Mouse (Mus musculus) embryonic stem cell, embryonic (primary cell): ENCODE measurements around the gene Susd6.

ENCODE experiments used
- CTCF ChIA-PET, 4 experiments: fragments of 300-600 bp in 2 of 4; fragments of 350-600 bp in 2 of 4; sonication (Branson Sonifier 250); formaldehyde crosslinking; loops; one replicate each; lab custom pipeline; 2022; ENCODE audit warnings: inconsistent platforms in 2 of 4; lab: Charles Lee
- POLR2A ChIA-PET, 4 experiments: fragments of 300-600 bp in 2 of 4; fragments of 350-600 bp in 2 of 4; sonication (Branson Sonifier 250); formaldehyde crosslinking; loops; one replicate each; lab custom pipeline; 2022; ENCODE audit warnings: antibody characterized with exemption in 4 of 4, inconsistent platforms in 1 of 4; lab: Charles Lee

The Susd6 gene

DNA sequence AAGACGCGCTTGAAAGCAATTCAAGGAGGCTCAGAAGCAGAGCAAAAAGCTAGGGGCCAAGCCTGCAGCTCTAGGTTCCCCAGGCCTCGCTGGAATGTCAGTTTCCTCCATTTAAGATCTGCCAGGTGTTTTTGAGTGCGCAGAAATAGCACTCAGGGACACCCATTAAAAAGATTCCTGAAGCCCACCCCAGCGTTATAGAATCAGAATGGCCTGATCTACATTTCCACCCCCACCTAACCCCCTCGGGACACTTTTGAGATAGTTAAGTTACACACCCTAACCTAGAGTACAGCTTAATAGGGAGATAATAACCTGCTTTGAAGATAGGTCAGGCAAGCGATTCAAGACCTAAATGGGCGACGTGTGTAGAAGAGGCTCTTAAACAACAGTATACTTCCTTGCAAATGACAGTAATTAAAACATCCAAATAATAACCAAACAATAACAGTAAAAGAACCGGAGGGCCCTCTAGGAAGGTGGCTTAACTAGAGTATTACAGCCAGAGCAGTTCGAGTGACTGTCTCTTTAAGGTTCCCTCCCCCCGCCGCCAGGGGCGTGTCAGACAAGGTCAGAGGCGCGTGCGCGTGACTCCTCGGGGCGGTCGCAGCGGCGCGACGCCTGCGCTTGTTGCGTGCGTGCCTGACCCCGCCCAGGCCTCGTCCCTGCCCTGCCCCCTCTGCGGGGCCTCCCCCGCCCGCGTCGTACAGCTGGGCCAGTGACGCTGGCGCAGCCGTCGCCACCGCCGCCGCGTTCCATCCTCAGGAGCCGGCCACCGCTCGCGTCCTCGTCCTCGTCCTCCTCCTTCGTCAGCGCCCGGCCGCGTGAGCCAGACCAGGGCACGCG, at the start of gene Susd6:
TSS of gene Susd6 (plus strand) at position 662 of the 846 bp plus-strand sequence.
- ChIA-PET CTCF (interaction anchor here in 2 of 4 experiments (0.6 to 1.6 kb wide), 7 partner anchors 21 to 105 kb away, joined by 3 to 5 read pairs (median 3); partner anchors contain the start of gene Ccdc177 (in 2 of the 2)), POLR2A (interaction anchor here (0.5 to 1.9 kb wide), 36 partner anchors 9 to 677 kb away, joined by 3 to 15 read pairs (median 3); partner anchors contain the start of genes Srsf5 (in 3 of the 4), Smoc1 (in 2 of the 4), Ccdc177 (in 1 of the 4) and Zfp36l1 (in 1 of the 4))

GRCm38 (mm10) chr12:80744614-80745013, 45.7 kb upstream of the Susd6 start:
- CTCF ChIA-PET: interaction anchor here in 1 of 4 experiments (0.6 kb wide), 1 partner anchor 223 kb away, joined by 6 read pairs; no protein-coding TSS in a partner anchor
- POLR2A ChIA-PET: no interaction called here

- ChIA-PET CTCF (no interaction called here), POLR2A (interaction anchor here in 3 of 4 experiments (0.6 to 3.6 kb wide), 7 partner anchors 11 to 765 kb away, joined by 3 to 14 read pairs (median 3); no protein-coding TSS in a partner anchor)
These were observed 44.1 kb upstream of the Susd6 start for GRCm38 (mm10) chr12:80746031-80746813.

DNA sequence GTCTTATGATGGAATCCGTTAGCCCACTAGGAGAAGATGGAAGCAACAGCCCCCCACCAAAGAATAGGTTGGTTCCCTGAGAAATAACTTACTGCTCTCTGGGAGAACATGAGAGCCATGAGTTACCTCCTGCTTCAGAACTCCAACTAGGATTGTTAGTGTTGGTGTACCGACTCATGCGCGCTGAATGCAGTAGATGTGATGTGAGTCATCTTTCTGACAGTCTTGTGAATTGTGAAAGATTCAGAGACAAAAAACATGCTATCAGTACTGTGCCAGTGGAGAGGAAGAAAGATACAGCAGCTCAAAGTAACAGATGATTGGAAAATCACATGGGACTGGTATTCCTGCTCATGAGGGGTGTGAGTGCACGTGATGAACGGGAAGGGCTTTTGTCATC, 38.8 kb upstream of the Susd6 start:
- ChIA-PET POLR2A (interaction anchor here in 1 of 4 experiments (1.0 kb wide), 1 partner anchor 21 kb away, joined by 3 read pairs; no protein-coding TSS in a partner anchor), CTCF (interaction anchor here in 1 of 4 experiments (1.2 kb wide), 1 partner anchor 78 kb away, joined by 3 read pairs; no protein-coding TSS in a partner anchor)

DNA sequence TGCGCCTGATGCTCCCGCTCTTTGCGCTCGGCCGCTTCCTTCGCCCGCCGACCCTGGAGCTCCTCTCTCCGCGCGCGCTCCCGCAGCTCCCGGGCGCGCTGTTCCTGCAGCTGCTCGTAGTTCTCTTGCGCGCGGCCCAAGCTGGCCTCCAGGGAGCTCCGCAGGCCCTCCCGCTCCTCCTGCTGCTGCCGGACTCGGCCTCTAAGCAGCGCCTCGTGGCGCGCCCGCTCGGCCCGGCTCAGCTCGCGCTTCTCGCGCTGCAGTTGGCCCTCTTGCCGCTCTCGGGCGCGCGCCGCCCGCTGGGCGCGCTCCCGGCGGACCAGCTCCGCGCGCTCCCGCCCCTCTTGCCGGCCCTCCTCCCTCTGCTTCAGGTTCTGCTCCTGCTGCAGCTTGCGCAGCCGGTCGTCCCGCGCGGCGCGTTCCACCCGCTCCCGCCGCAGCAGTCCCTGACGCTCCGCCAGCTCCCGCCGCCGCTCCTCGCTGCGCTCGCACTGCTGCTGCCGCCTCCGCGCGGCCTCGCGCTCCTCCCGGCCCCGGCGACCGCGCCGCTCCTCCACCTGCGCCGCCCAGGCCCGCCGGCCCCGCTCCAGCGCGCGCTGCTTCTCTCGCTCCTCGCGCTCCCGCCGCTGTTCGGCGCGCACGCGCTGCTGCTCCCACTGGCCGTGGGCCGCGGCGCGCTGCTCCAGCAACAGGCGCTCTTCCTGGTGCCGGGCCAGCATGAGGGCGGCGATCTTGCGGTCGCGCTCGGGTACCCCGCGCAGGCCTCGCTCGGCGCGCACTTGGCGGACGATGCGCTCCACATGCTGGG, 32.4 kb upstream of the Susd6 start:
- POLR2A ChIA-PET: interaction anchor here (0.6 to 4.8 kb wide), 63 partner anchors 8 to 418 kb away, joined by 3 to 26 read pairs (median 4); partner anchors contain the start of genes Srsf5 (in 4 of the 4), Slc39a9 (in 3 of the 4), Galnt16 (in 2 of the 4) and Susd6 (in 2 of the 4)

GRCm38 (mm10) chr12:80758559-80759386, 31.5 kb upstream of the Susd6 start:
- CTCF ChIA-PET: interaction anchor here in 3 of 4 experiments (1.1 to 3.9 kb wide), 11 partner anchors 17 to 136 kb away, joined by 3 to 21 read pairs (median 10); no protein-coding TSS in a partner anchor
- POLR2A ChIA-PET: interaction anchor here in 3 of 4 experiments (0.6 to 4.8 kb wide), 40 partner anchors 8 to 899 kb away, joined by 3 to 26 read pairs (median 4); partner anchors contain the start of genes Srsf5 (in 3 of the 3), Galnt16 (in 2 of the 3), Plekhd1 (in 1 of the 3) and Smoc1 (in 1 of the 3)

More for the DNA sequence above, 32.4 kb upstream of the Susd6 start:
- CTCF ChIA-PET: interaction anchor here in 3 of 4 experiments (0.6 to 3.9 kb wide), 13 partner anchors 11 to 137 kb away, joined by 3 to 21 read pairs (median 4); no protein-coding TSS in a partner anchor

DNA sequence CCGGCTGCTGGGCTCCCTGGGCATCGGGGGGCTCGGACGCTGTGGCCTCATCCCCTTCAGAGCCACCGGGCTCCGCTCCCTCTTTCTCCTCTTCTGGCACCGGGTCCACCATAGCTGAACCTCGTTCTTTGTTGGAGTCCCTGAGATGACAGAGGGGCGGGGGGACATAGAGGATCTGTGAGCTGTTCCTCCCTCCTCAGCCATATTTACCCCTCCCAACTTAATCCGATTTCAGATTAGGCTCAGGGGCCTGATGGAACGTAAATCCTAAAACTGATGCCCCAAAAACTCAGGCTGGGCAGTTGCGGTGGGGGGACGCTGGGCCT, 31.0 kb upstream of the Susd6 start:
- CTCF ChIA-PET: interaction anchor here in 3 of 4 experiments (1.2 to 3.9 kb wide), 11 partner anchors 18 to 164 kb away, joined by 3 to 21 read pairs (median 8); no protein-coding TSS in a partner anchor
- POLR2A ChIA-PET: interaction anchor here in 2 of 4 experiments (0.8 to 4.8 kb wide), 13 partner anchors 22 to 186 kb away, joined by 3 to 26 read pairs (median 3); partner anchors contain the start of gene Srsf5 (in 2 of the 2)

- ChIA-PET CTCF (interaction anchor here (0.6 to 3.9 kb wide), 18 partner anchors 14 to 540 kb away, joined by 3 to 21 read pairs (median 4); partner anchors contain the start of gene Susd6 (in 2 of the 4)), POLR2A (interaction anchor here in 3 of 4 experiments (0.5 to 4.8 kb wide), 17 partner anchors 19 to 222 kb away, joined by 3 to 26 read pairs (median 4); partner anchors contain the start of genes Srsf5 (in 3 of the 3) and Susd6 (in 1 of the 3))
These were observed 30.5 kb upstream of the Susd6 start for GRCm38 (mm10) chr12:80759713-80760395.

GRCm38 (mm10) chr12:80760396-80760801, 29.9 kb upstream of the Susd6 start, which contains the start of gene Ccdc177:
Gene Ccdc177, minus strand, starts transcription at chr12:80760687.
- POLR2A ChIA-PET: interaction anchor here in 3 of 4 experiments (0.5 to 2.9 kb wide), 12 partner anchors 19 to 222 kb away, joined by 3 to 18 read pairs (median 4); partner anchors contain the start of genes Srsf5 (in 3 of the 3) and Susd6 (in 1 of the 3)

DNA sequence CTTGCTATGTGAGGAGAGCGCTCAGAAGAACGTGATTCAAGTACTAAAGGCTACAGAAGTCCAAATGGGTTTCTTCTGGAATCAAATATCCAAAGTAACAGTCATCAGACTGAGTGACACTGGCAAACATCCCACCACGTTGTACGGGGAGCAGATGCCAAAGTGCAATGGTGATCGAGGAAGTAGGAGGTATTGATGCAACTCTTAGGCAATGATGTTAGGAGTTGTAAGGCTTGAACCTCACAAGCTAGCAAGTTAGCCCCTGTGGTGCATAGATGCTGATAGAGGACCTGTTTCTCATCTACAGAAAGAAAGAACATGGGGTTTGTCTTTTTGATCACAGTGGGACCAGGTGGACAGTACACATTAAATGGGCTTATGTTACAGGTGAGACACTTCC, 27.3 kb upstream of the Susd6 start:
- ChIA-PET CTCF (interaction anchor here in 3 of 4 experiments (0.7 to 1.9 kb wide), 3 partner anchors 21 to 132 kb away, joined by 3 to 11 read pairs (median 5); no protein-coding TSS in a partner anchor), POLR2A (interaction anchor here in 2 of 4 experiments (0.5 to 0.8 kb wide), 4 partner anchors 26 to 438 kb away, joined by 3 to 7 read pairs (median 4); no protein-coding TSS in a partner anchor)

More at GRCm38 (mm10) chr12:80760396-80760801, 29.9 kb upstream of the Susd6 start, which contains the start of gene Ccdc177:
- CTCF ChIA-PET: interaction anchor here (0.6 to 3.9 kb wide), 21 partner anchors 13 to 541 kb away, joined by 3 to 21 read pairs (median 3); partner anchors contain the start of gene Susd6 (in 2 of the 4)

DNA sequence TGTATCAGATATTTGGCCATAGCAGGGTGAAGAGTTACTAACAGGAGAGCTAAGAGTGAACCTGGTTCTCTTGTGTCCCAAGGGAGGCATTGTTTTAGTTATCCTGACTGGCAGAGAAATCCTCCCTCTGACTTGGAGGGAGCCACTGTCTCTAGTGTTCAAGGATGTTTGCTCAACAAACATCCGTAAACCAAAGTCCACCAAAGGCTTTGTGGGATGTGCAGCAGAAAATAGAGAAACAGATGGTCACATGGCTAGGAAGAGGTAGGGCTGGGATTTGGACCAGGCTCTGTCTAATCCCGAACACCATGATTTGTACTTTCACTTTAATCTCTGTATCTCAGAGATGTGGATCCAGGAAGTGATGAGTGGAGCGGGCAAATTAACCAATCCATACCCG, 26.2 kb upstream of the Susd6 start:
- ChIA-PET CTCF (interaction anchor here in 2 of 4 experiments (0.5 to 1.9 kb wide), 2 partner anchors 129 to 131 kb away, joined by 4 to 11 read pairs; no protein-coding TSS in a partner anchor), POLR2A (interaction anchor here in 1 of 4 experiments (1.2 kb wide), 1 partner anchor 26 kb away, joined by 3 read pairs; the partner anchor contains the start of gene Susd6)

- ChIA-PET CTCF (interaction anchor here (0.5 to 6.9 kb wide), 14 partner anchors 12 to 852 kb away, joined by 3 to 45 read pairs (median 4); partner anchors contain the start of gene Susd6 (in 1 of the 4)), POLR2A (interaction anchor here in 3 of 4 experiments (0.6 to 1.1 kb wide), 4 partner anchors 122 to 1019 kb away, joined by 3 to 4 read pairs (median 4); partner anchors contain the start of gene Srsf5 (in 1 of the 3))
These were observed 20.6 kb upstream of the Susd6 start for GRCm38 (mm10) chr12:80769697-80770096.

DNA sequence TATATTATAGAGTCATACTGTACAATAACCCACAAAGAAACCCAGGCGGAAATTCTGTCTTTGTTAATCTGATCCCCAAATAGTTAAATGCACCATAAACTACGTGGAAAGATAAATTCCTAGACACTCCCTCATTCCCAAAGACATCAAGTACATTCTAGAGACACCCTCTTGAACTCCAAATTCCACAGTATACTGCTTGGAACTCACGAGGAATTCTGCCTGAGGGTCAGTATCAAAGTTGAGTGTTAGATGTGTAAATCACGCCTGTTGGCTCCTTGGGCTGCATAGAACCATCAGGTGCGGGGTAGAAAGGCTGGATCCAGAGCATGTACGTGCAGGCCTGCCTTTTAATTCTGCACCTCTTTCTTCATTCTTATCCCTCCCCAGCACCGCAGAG, 15.5 kb upstream of the Susd6 start:
- ChIA-PET POLR2A (interaction anchor here in 2 of 4 experiments (1.8 to 3.1 kb wide), 3 partner anchors 15 to 119 kb away, joined by 4 to 8 read pairs (median 7); partner anchors contain the start of gene Susd6 (in 2 of the 2)), CTCF (interaction anchor here in 2 of 4 experiments (0.7 to 1.7 kb wide), 4 partner anchors 12 to 120 kb away, joined by 3 to 10 read pairs (median 4); no protein-coding TSS in a partner anchor)

DNA sequence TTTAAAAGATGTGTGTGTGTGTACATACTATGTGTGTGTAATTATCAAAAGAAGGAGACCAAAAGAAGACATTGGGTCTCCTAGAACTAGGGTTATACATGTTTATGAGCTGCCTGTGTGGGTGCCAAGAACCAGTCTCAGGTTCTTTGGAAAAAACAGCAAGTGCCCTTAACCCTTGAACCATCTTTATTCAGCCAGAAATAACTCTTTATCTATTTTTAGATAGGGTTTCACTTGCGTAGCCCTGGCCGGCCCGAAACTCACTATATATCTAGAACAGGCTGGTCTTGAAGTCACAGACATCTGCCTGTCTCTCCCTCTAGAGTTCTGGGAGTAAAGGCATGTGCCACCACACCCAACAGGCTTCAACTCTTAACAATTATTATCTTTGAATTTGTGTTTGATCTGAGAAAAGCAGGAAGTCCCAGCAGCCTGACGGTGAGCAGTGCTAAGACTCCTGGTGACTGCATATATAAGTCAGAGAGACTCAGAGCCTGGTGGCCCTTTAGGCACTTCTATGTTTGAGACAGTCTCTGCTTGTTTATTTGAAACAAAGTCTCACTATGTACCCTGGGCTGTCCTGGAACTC, 14.2 kb upstream of the Susd6 start:
- ChIA-PET POLR2A (interaction anchor here in 3 of 4 experiments (0.8 to 3.1 kb wide), 6 partner anchors 14 to 169 kb away, joined by 3 to 8 read pairs (median 3); partner anchors contain the start of genes Srsf5 (in 1 of the 3) and Susd6 (in 1 of the 3)), CTCF (no interaction called here)
